Mouse (Mus musculus) hindbrain, embryonic 11.5 days (tissue): ENCODE measurements around the gene S100a11. TPM values are rescaled to one million over a fixed set of nuclear protein-coding genes. Genes with fewer than 3 reads are reported as not detected.

Experiments used
- polyA plus RNA-seq: library from polyadenylated mRNA; unstranded; fragments of >200 nt; fragmentation: Nextera tagmentation; extraction: Ambion mirVana; gene quantifications from 2 replicates; pipeline ENCODE4 v1.2.1, GENCODE M21; 2014

S100a11 gene
- polyA plus RNA-seq, 1 experiment from 2014 or later, result 542 TPM

Other genes starting within 250 kb of the S100a11 start
- gene Flg, start 247.0 kb upstream of the S100a11 start, polyA plus RNA-seq, result not detected in 2 replicates
- not detected in 2 replicates for gene Hrnr, start 200.7 kb upstream of the S100a11 start, polyA plus RNA-seq
- not detected in 2 replicates for gene Rptn, start 126.8 kb upstream of the S100a11 start, polyA plus RNA-seq
- gene Tchh, start 78.2 kb upstream of the S100a11 start, polyA plus RNA-seq, result 0.86 and 1.3 TPM in 2 replicates
- not detected in 2 replicates for gene Tchhl1, start 51.7 kb upstream of the S100a11 start, polyA plus RNA-seq
- 194 and 197 TPM in 2 replicates for gene S100a10, start 34.6 kb downstream of the S100a11 start, polyA plus RNA-seq
- gene Tdpoz2, start 132.2 kb downstream of the S100a11 start, polyA plus RNA-seq, result not detected in 2 replicates
- gene Tdpoz1, start 155.8 kb downstream of the S100a11 start, polyA plus RNA-seq, result not detected in 2 replicates
- gene Gm37596, start 172.6 kb downstream of the S100a11 start, polyA plus RNA-seq, result not detected in 2 replicates